Mouse (Mus musculus) induced T-regulatory cell, adult 2 months (primary cell): ENCODE measurements around the gene Tsc2.
A peak's percentile ranks its signal among the peaks of the same experiment; 100 is the strongest.
"Not testable (repeated sequence)": the region's sequence is repeated elsewhere in the genome, so short reads cannot be mapped to it uniquely, and the experiment has no call there.

Experiments used
- DNase-seq: peaks from one replicate; pipeline ENCODE4 v3.0.0-alpha.2; 2012; ENCODE audit warnings: low read depth

The Tsc2 gene

GRCm38 (mm10) chr17:24632167-24632812 lies at the start of gene Tsc2, which contains the start of gene Nthl1:
TSS of gene Tsc2 (minus strand) at chr17:24632630.
TSS of gene Nthl1 (plus strand) at chr17:24632680.
- DNase-seq, result peak; percentile 90

- no peak for DNase-seq
Measured at GRCm38 (mm10) chr17:24677500-24678080, 45.2 kb upstream of the Tsc2 start.

- DNase-seq, result no peak
Measured at GRCm38 (mm10) chr17:24676877-24677276, 44.4 kb upstream of the Tsc2 start.

GRCm38 (mm10) chr17:24676187-24676586 lies 43.8 kb upstream of the Tsc2 start:
- peak; percentile 89 for DNase-seq

GRCm38 (mm10) chr17:24674277-24674676 lies 41.8 kb upstream of the Tsc2 start:
- no peak for DNase-seq

- DNase-seq, result no peak
Measured at GRCm38 (mm10) chr17:24672141-24672540, 39.7 kb upstream of the Tsc2 start.

GRCm38 (mm10) chr17:24671346-24671745 lies 38.9 kb upstream of the Tsc2 start:
- DNase-seq, result peak; percentile 43

- no peak for DNase-seq
Measured at GRCm38 (mm10) chr17:24670246-24670844, 37.9 kb upstream of the Tsc2 start.

- DNase-seq, result peak; percentile 95
Measured at GRCm38 (mm10) chr17:24669545-24670245, 37.3 kb upstream of the Tsc2 start, which contains the start of gene Zfp598. TSS of gene Zfp598 (plus strand) at chr17:24669687.

- not testable (repeated sequence) for DNase-seq
Measured at GRCm38 (mm10) chr17:24669214-24669544, 36.7 kb upstream of the Tsc2 start.

GRCm38 (mm10) chr17:24667416-24667815 lies 35.0 kb upstream of the Tsc2 start:
- DNase-seq, result peak; percentile 85

- not testable (repeated sequence) for DNase-seq
Measured at GRCm38 (mm10) chr17:24667011-24667410, 34.6 kb upstream of the Tsc2 start.

- peak; percentile 54 for DNase-seq
Measured at GRCm38 (mm10) chr17:24658017-24658758, 25.8 kb upstream of the Tsc2 start, which contains the start of gene Npw. TSS of gene Npw (minus strand) at chr17:24658457.

GRCm38 (mm10) chr17:24654969-24655368 lies 22.5 kb upstream of the Tsc2 start:
- DNase-seq, result no peak

GRCm38 (mm10) chr17:24653967-24654710 lies 21.7 kb upstream of the Tsc2 start:
- DNase-seq, result peak; percentile 88

- DNase-seq, result no peak
Measured at GRCm38 (mm10) chr17:24651835-24652234, 19.4 kb upstream of the Tsc2 start.

- DNase-seq, result no peak
Measured at GRCm38 (mm10) chr17:24650766-24651165, 18.3 kb upstream of the Tsc2 start.

- peak; percentile 37 for DNase-seq
Measured at GRCm38 (mm10) chr17:24650070-24650616, 17.7 kb upstream of the Tsc2 start, which contains the start of gene Slc9a3r2. TSS of gene Slc9a3r2 (minus strand) at chr17:24650327.

- peak; percentile 34 for DNase-seq
Measured at GRCm38 (mm10) chr17:24649581-24650069, 17.2 kb upstream of the Tsc2 start.

- DNase-seq, result no peak
Measured at GRCm38 (mm10) chr17:24648731-24649377, 16.4 kb upstream of the Tsc2 start.
